Mouse (Mus musculus) olfactory bulb, adult 2 months (tissue): ENCODE data around the gene St7. TPM values are rescaled to one million over a fixed set of nuclear protein-coding genes. Genes with fewer than 3 reads are reported as not detected.

Experiments
- H3K27ac ChIP-seq: fragments of 200-500 bp; 2 replicates; pipeline ENCODE4 v1.5.1; 2012; ENCODE audit warnings: low read depth, low read length; ENCODE audit not compliant: insufficient read depth
- H3K4me1 ChIP-seq: fragments of 200-500 bp; 2 replicates; pipeline ENCODE4 v1.6.1; 2012; ENCODE audit warnings: low read length; ENCODE audit not compliant: control insufficient read depth, insufficient read depth
- H3K4me3 ChIP-seq: fragments of 200-500 bp; 2 replicates; pipeline ENCODE4 v1.5.1; 2012; ENCODE audit warnings: mild to moderate bottlenecking, low read depth, low read length, moderate library complexity; ENCODE audit not compliant: insufficient read depth
- CTCF ChIP-seq: fragments of 200-500 bp; IDR thresholded peaks from 2 replicates; pipeline ENCODE4 v1.5.1; 2012; ENCODE audit warnings: low read depth, mild to moderate bottlenecking, low read length, moderate library complexity; ENCODE audit not compliant: insufficient read depth
- POLR2A ChIP-seq: fragments of 200-500 bp; IDR thresholded peaks from 2 replicates; pipeline ENCODE4 v1.6.1; 2012; ENCODE audit warnings: mild to moderate bottlenecking, low read depth, low read length, moderate library complexity; ENCODE audit not compliant: insufficient read depth
- WGBS: fragments of 180-500 bp; shearing (Covaris S2); methylation state at CpG from one replicate; pipeline ENCODE4 v1.1.7; 2018; 5-methylcytosine and 5-hydroxymethylcytosine counted together
- polyA plus RNA-seq: library from polyadenylated mRNA; stranded (reverse); fragments of >200 nt; gene quantifications from 2 replicates; pipeline ENCODE4 v1.2.4, GENCODE M21; 2012; ENCODE audit warnings: low replicate concordance; ENCODE audit not compliant: missing spikeins, insufficient read depth, insufficient read length

Gene St7
- polyA plus RNA-seq, 1 experiment: not detected

GRCm38 (mm10) chr6:17771456-17771855, 78.7 kb downstream of the St7 start:
- TF ChIP-seq CTCF (no peak), POLR2A (no peak)
- H3K4me3 ChIP-seq: no peak overlapping the region
- 36% methylated on average over 1 of the region's 1 CpGs for WGBS

GRCm38 (mm10) chr6:17772514-17772913, 79.8 kb downstream of the St7 start:
- WGBS: 28% methylated on average over 3 of the region's 3 CpGs
- TF ChIP-seq CTCF (no peak), POLR2A (no peak)
- Histone ChIP-seq H3K4me1 (peaks cover 8% of the 10 kb centered on the region), H3K4me3 (no peak overlapping the region), H3K27ac (no peak overlapping the region)

More at GRCm38 (mm10) chr6:17771456-17771855, 78.7 kb downstream of the St7 start:
- peaks cover 8% of the 10 kb centered on the region for H3K4me1 ChIP-seq
- no peak overlapping the region for H3K27ac ChIP-seq

DNA sequence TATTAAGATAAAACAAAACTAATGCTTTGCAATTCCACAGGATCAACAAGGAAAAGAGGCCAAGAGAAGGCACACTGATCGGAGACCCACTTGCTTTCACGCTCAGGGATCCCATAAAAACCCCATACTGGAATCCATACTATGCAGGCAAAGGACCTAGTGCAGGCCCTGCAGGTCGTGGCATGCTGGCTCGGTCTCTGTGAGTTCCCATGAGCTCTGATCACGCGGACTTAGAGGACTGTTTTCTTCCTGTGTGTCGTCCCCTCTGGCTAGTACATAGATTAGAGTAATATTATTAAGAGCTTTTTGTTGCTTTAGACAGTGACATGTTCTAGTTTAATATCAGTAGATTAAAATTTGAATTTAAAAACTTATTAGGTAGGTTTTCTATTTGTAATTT, 83.3 kb downstream of the St7 start:
- H3K27ac ChIP-seq: no peak overlapping the region
- TF ChIP-seq POLR2A (no peak), CTCF (no peak)
- H3K4me1 ChIP-seq: peaks cover 7% of the 10 kb centered on the region; the same call in 1 of the 2 replicates
- no peak overlapping the region for H3K4me3 ChIP-seq
- WGBS: 76% methylated on average over 7 of the region's 7 CpGs

- Histone ChIP-seq H3K4me3 (no peak overlapping the region), H3K4me1 (peaks cover 8% of the 10 kb centered on the region; the same call in 1 of the 2 replicates), H3K27ac (no peak overlapping the region)
- WGBS: 91% methylated on average over 6 of the region's 6 CpGs
- no peak for TF ChIP-seq POLR2A
- TF ChIP-seq CTCF: no peak
Observed at GRCm38 (mm10) chr6:17777018-17777799, 84.5 kb downstream of the St7 start.

GRCm38 (mm10) chr6:17778648-17779202, 86.0 kb downstream of the St7 start:
- peaks cover 4% of the 10 kb centered on the region for H3K4me1 ChIP-seq
- no peak overlapping the region for H3K4me3 ChIP-seq
- H3K27ac ChIP-seq: no peak overlapping the region
- TF ChIP-seq POLR2A (no peak), CTCF (no peak)
- 95% methylated on average over 3 of the region's 3 CpGs for WGBS

- Histone ChIP-seq H3K27ac (no peak overlapping the region), H3K4me1 (peaks cover 2% of the 10 kb centered on the region; the same call in 1 of the 2 replicates), H3K4me3 (no peak overlapping the region)
- WGBS: 38% methylated on average over 1 of the region's 1 CpGs
- TF ChIP-seq POLR2A (no peak), CTCF (no peak)
Observed at GRCm38 (mm10) chr6:17783511-17783910, 90.8 kb downstream of the St7 start.

GRCm38 (mm10) chr6:17784523-17784922, 91.8 kb downstream of the St7 start:
- peaks cover 2% of the 10 kb centered on the region; the same call in 1 of the 2 replicates for H3K4me1 ChIP-seq
- no peak for TF ChIP-seq CTCF
- TF ChIP-seq POLR2A: no peak
- no peak overlapping the region for H3K4me3 ChIP-seq
- H3K27ac ChIP-seq: no peak overlapping the region
- 85% methylated on average over 5 of the region's 5 CpGs for WGBS

- TF ChIP-seq POLR2A (no peak), CTCF (no peak)
- Histone ChIP-seq H3K4me1 (peaks cover 2% of the 10 kb centered on the region; the same call in 1 of the 2 replicates), H3K27ac (no peak overlapping the region), H3K4me3 (no peak overlapping the region)
- 63% methylated on average over 2 of the region's 2 CpGs for WGBS
Observed at GRCm38 (mm10) chr6:17785248-17785647, 92.5 kb downstream of the St7 start.

GRCm38 (mm10) chr6:17787810-17788209, 95.1 kb downstream of the St7 start:
- TF ChIP-seq POLR2A (no peak), CTCF (no peak)
- Histone ChIP-seq H3K4me3 (no peak overlapping the region), H3K27ac (no peak overlapping the region), H3K4me1 (peaks cover 2% of the 10 kb centered on the region)
- 81% methylated on average over 1 of the region's 1 CpGs for whole genome bisulfite sequencing
